Mouse (Mus musculus) retina, adult 2 months (tissue): ENCODE data around the gene Ear1.
"Not testable (repeated sequence)": the region's sequence is repeated elsewhere in the genome, so short reads cannot be mapped to it uniquely, and the experiment has no call there.

Experiments
- DNase-seq: peaks from one replicate; pipeline ENCODE4 v3.0.0-alpha.2; 2012; ENCODE audit warnings: low read depth, low spot score

Gene Ear1

GRCm38 (mm10) chr14:43796905-43797470, 78.3 kb downstream of the Ear1 start:
- not testable (repeated sequence) for DNase-seq

DNA sequence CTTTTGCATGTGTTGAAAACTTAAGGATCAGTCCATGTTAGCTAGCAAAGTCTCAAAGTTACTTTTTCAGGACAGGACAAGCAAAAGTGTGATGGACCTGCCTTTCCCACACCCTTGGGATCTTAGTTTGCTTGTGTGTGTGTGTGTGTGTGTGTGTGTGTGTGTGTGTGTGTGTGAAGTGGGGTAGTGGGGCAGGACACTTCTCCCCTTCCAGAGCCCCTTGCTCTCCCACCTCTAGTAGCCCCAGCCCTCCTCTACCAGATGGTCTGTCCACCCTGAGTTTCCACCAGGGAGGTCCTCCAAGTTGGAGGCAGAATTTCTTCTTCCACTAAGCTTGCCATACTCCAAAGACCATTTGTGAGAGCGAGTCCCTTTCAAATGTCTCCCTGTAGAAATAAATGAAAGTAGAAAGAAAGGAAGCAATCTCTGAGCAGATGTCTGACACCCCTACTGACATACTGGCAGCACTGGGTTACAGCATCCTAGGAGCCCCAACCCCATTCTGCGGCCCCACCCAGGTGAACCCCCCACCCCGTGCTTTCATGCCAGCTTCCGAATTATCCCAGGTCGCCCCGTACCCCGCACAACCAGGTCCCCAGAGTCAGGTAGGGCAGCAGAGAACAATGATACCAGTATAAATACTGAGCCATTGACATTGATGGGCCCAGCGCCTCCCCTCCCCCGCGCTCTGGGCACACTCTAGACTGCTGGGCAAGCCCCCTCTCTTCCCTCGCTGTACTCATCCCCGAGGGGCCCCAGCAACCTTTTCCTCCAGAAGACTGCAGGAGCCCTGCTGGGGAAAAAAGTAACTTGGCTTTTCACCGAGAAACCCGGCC, 79.0 kb downstream of the Ear1 start:
- DNase-seq, result no peak

DNA sequence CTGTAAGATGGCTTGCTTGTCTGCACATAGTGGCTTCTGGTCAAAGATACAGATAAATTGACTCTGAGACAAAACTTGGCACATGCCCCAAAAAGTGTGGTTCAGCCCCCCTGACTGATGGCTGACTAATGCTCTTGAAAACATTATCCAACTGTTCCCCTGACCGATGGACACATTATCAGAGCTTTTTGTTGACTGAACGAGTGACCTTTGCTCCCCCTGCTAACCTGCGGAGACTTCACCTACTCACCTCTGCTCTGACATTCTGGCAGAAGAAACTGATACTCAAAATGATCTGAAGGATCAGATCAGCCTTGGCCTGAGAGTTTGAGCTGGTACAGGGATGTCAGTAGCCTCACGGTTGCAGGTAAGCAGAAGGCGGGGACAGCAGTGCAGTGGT, 81.5 kb downstream of the Ear1 start:
- not testable (repeated sequence) for DNase-seq

GRCm38 (mm10) chr14:43784645-43785044, 90.7 kb downstream of the Ear1 start, which contains the start of gene Gm8180:
Gene Gm8180 (minus strand): TSS chr14:43784745.
- not testable (repeated sequence) for DNase-seq
